Mouse (Mus musculus): ENCODE results near the gene Arl5b. TPM values are rescaled to one million over a fixed set of nuclear protein-coding genes. Genes with fewer than 3 reads are reported as not detected.

Arl5b gene
- 104 TPM for total RNA-seq (2023)

GRCm38 (mm10) chr2:15049117-15049873 is at the start of gene Arl5b:
TSS of gene Arl5b (plus strand) at chr2:15049395.

GRCm38 (mm10) chr2:15054945-15055637 is 5.9 kb downstream of the Arl5b start, which contains the start of gene Nsun6:
TSS of gene Nsun6 (minus strand) at chr2:15055069.

Other genes starting within 250 kb of the Arl5b start
- gene Nsun6, start 5.7 kb downstream of the Arl5b start, total RNA-seq (2023): 40.3 TPM